Mouse (Mus musculus): ENCODE data around the gene Mef2d. TPM values are rescaled to one million over a fixed set of nuclear protein-coding genes. Genes with fewer than 3 reads are reported as not detected.
A peak's percentile ranks its signal among the peaks of the same experiment; 100 is the strongest.

The Mef2d gene
- polyA plus RNA-seq, 1 experiment, result 50.0 TPM

DNA sequence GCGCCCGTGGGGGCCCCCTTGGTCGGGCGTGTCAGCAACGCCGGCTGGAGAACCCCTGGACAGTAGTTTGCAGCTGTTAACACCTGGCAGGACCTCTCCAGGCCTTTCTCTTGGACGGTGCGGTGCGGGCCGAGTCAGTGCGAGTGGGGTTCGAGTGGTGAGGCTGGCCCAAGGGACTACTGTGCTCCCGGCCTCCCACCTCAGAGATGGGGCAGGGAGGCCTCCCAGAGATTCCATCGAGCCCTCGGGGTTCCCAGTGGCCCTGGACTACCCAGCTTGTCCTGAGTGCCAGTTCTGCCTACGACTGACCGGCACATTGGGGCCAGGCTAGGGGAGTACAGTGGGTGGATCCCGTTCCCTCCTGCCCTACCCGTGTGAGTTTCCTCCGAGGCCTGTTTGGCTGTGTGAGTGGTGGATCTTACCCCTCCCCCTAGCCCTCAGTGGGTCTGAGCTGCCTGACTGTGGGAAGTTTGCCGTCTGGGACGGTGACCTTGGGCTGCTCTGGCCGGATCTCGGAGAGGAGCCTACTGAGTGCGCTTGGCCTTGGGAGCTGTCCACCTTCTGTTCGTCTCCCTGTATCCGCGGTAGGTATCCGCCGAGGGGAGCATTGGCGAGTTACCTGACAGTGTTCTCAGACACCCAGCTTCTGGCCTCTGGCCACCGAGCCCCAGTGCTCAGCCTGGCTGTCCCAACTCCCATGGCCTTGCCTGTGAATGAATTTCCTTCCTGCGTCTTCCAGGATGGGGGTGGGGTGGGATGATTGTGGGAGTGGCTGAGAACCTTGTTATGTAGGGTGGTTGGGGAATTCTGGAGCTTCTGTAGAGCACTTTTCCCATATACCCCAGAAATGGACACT lies 972 bp downstream of the Mef2d start:
- Histone ChIP-seq H3K27ac (replicated peaks; ENCODE audit: low read depth, low read length) (peak overlapping the region; percentile 99), H3K4me3 (ENCODE audit: insufficient read depth, low read depth, low read length) (peak overlapping the region; percentile 75), H3K4me1 (ENCODE audit: control insufficient read depth, insufficient read depth, insufficient read length, low read length) (peaks cover 48% of the 10 kb centered on the region)

DNA sequence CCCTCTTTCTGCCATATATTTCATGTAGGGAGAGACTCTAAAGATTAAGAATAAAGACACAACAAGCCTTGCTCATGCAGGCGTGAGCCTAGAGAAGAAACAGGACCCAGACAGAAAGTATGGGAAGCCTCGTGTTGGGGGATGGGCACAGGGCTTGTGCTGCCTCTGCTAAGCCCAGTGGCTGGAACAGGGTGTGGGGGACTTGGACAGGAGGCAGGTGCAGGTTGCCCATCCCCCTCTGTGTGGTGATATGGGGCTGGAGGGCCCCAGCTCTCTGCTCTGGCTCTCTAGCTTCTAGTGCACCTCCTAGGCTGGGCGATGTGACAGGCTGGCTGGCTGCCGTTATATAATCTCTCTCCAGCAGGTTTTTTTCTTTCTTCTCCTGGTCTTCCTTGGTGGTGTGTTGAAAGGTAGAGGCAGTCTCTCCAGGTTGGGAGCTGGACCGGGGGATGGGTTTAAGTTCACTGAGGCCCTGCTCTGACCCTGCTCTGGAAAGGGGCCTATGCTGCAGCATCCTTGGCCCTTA lies 1.9 kb downstream of the Mef2d start:
- peak overlapping the region; percentile 75 for H3K4me3 ChIP-seq (ENCODE audit: insufficient read depth, low read depth, low read length)
- peak overlapping the region; percentile 99 for H3K27ac ChIP-seq (replicated peaks; ENCODE audit: low read depth, low read length)
- peaks cover 56% of the 10 kb centered on the region for H3K4me1 ChIP-seq (ENCODE audit: control insufficient read depth, insufficient read depth, insufficient read length, low read length)

DNA sequence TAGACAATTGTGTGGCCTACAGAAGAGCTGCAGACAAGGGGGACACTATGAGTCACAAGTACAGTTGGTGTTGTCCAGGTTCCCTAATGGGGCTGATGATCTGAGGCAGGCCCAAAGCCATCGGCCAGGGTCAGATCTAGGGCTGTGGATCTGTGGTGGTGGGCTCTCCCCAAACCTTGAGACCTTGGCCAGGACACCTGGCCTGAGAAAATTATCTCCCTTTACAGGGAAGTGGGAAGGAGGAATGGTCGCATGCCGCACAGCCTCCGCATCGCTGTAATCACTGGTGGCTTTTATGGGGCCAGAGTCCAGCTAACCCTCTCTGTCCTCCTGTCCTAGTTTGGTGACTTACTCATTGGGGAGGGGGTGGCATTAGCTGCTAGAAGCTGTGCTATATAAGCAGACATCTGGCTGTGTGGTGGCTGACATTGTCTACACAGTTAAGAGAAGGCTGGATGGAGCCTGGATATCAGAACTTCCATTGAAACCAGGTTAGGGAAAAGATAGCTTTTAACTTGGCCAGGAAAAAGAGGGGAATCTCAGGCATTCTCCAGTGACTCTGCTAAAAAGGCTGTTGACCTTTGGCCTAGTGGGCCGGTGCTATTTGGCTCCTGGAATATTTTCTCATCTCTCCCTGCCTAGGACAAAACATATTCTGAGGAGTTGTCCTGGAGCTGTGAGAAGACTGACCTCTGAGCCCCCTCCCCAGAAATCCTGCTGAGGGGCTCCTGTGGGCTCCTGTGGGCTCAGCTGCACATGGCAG lies 2.7 kb downstream of the Mef2d start:
- H3K4me3 ChIP-seq (ENCODE audit: insufficient read depth, low read depth, low read length), result peak overlapping the region; percentile 75
- peak overlapping the region; percentile 99 for H3K27ac ChIP-seq (replicated peaks; ENCODE audit: low read depth, low read length)
- H3K4me1 ChIP-seq (ENCODE audit: control insufficient read depth, insufficient read depth, insufficient read length, low read length), result peaks cover 65% of the 10 kb centered on the region

DNA sequence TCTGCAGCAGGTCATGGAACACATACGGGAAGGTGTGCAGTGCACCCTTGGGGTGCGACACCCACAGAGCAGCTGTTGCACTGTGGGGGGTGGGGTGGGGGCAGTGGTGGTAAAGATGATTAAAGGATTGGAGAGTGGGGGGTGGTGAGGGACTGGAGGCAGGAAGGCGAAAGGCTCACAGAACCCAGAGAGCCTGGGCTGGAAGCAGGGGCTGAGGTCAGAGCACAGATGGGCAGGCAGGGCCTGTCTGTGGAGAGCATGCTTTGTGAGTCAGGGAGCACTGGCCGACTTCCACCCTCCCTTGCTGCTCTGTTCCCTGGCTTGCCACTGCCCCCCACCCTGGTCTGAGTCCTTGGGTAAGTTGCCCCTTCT lies 3.2 kb downstream of the Mef2d start:
- H3K4me1 ChIP-seq (ENCODE audit: control insufficient read depth, insufficient read depth, insufficient read length, low read length), result peaks cover 65% of the 10 kb centered on the region
- H3K4me3 ChIP-seq (ENCODE audit: insufficient read depth, low read depth, low read length), result peak overlapping the region; percentile 75
- peak overlapping the region; percentile 99 for H3K27ac ChIP-seq (replicated peaks; ENCODE audit: low read depth, low read length)

DNA sequence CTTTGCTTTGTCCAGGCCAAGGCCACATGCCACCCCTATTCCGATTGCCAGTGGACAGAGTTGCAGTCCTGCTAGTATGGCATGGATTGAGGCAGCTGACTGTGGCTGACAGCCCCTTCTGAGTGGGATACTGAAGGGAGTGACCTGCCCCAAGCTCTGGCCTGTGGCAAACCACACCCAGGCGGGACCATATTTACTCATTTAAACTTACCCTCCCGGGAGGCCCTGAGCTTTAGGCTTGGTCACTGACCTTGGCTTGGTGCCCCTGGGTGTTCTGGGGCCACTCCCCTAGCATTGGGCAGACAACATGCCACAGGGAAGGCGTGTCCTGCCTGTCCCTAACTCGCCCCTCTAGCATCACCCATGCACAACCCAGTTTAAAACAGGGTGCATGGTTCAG lies 3.8 kb downstream of the Mef2d start:
- peaks cover 66% of the 10 kb centered on the region for H3K4me1 ChIP-seq (ENCODE audit: control insufficient read depth, insufficient read depth, insufficient read length, low read length)

DNA sequence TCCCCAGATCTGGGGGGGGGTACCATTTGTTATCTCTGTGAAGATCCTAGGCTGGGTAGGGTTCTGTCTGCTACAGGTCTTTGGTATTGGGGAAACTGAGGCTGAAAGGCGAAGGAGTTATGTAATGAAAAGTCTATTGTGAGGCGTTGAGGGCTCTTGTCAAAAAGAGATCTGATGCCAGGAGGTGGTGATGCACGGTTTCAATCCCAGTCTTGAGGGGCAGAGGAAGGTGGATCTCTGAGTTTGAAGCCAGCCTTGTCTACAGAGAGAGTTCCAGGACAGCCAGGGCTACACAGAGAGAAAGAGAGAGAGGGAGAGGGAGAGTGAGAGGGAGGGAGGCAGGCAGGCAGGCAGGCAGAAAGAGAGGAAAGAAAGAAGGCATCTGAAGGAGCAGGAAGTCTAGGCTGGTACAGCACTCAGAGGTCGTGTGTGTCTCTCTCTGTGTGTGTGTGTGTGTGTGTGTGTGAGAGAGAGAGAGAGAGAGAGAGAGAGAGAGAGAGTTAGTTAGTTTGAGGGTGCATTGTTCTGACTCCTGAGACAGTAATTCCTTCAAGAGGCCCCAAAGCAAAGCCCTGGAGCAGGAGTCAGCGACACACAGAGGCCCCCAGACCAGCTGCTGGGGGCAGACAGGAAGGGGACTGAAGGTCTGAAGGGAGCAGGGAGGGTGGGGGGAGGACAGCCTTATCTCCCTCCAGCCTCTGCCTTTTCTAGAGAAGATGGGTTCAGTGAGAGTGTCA lies 4.4 kb downstream of the Mef2d start:
- H3K4me3 ChIP-seq (ENCODE audit: insufficient read depth, low read depth, low read length), result no peak overlapping the region
- H3K4me1 ChIP-seq (ENCODE audit: control insufficient read depth, insufficient read depth, insufficient read length, low read length), result peaks cover 68% of the 10 kb centered on the region
- H3K27ac ChIP-seq (replicated peaks; ENCODE audit: low read depth, low read length), result peak overlapping the region; percentile 99

More for the DNA sequence above, 3.8 kb downstream of the Mef2d start:
- Histone ChIP-seq H3K4me3 (ENCODE audit: insufficient read depth, low read depth, low read length) (peak overlapping the region; percentile 75), H3K27ac (replicated peaks; ENCODE audit: low read depth, low read length) (peak overlapping the region; percentile 99)

DNA sequence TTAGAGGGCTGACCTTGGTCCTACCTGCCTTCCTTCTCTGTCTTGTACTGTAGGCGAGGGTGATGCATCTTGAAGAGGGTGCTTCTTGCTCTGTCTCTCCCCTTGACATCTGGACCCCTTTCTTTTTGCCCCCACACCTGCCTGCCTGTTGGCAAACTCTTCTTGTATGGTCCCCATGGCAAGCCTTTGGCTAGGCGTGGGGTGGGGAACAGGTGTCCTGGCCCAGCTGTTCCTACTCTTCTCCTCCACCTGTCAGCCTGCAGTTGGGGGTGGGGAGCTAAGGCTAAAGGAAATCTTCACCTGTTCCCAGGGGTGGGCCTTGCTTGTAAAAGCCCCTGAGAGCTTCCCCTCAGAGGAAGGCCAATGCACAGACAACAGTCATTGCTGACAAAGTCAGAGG lies 5.3 kb downstream of the Mef2d start:
- peak overlapping the region; percentile 92; the same call in 1 of the 2 replicates for H3K27ac ChIP-seq (replicated peaks; ENCODE audit: low read depth, low read length)
- peaks cover 72% of the 10 kb centered on the region for H3K4me1 ChIP-seq (ENCODE audit: control insufficient read depth, insufficient read depth, insufficient read length, low read length)
- no peak overlapping the region for H3K4me3 ChIP-seq (ENCODE audit: insufficient read depth, low read depth, low read length)

DNA sequence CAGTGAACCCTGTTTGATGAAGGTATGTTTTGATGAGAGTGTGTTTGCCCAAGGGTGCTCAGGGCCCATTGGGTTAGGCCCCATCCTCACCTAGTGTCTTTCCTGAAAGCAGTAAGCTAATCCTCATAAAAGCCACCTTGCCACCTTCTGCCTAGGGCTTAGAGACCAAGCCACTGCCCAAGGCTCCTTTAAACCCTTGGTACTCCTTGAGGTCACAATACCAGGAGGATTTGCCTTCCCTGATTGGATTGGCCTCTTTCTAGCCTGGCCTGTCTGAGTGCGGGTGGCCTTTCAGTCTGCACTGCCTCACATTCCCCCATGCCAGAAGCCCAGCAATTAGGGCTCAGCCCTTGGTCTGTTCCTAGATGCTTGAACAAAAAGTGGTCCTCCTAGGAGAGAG lies 5.7 kb downstream of the Mef2d start:
- H3K27ac ChIP-seq (replicated peaks; ENCODE audit: low read depth, low read length), result peak overlapping the region; percentile 92
- peaks cover 72% of the 10 kb centered on the region for H3K4me1 ChIP-seq (ENCODE audit: control insufficient read depth, insufficient read depth, insufficient read length, low read length)
- H3K4me3 ChIP-seq (ENCODE audit: insufficient read depth, low read depth, low read length), result no peak overlapping the region

DNA sequence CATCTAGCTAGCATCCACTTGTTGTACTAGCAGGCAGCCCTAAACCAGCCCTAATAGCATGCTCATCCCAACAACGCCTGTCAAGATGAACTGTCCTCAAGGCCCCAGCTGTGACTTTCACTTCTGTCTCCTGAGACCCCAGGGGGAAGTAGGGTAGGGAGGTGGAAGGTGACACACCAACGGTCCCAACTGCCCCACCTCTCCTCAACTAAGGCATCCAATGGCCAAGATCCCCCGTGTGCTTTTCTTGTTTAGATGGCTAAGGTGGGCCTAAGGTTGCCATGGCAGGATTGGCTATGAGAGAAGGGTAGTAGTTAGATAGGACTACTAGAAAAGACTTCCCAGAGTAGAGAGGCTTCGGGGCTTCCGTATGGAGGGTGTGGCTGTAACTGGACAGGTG lies 6.2 kb downstream of the Mef2d start:
- H3K4me1 ChIP-seq (ENCODE audit: control insufficient read depth, insufficient read depth, insufficient read length, low read length), result peaks cover 77% of the 10 kb centered on the region
- H3K4me3 ChIP-seq (ENCODE audit: insufficient read depth, low read depth, low read length), result no peak overlapping the region
- peak overlapping the region; percentile 92 for H3K27ac ChIP-seq (replicated peaks; ENCODE audit: low read depth, low read length)

DNA sequence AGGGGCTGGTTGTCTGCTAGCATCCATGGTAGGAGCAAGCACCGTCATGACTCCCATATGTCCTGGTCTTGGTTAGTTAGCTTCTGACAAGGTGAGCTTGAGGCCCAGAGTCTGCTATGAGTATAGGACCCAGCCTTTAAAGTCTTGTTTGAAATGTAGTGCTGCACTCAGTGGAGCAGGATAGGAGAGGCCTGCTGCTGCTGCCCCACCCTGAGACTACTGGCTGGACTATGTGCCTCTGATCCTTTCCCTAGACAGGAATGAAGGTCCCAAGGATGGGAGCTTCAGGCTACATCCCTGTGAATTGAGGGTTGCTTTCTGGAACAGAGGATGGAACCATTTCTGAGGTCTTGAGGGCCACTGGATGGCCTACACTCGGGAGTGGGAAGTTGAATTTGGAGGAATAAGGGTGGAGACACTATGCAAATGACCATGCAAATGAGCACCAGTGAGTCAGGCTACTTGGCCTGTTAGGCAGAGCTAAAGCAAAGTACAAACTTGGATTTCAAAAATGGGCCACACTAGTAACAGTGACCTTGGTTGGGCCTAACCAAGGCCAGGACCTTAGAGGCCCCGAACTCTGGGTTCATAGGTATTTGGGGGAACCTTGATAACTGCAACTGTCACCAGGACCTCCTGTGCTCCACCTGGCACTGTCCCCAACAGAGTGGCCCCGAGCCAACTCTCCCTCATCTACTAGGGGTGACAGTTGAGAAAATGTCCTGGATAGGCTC lies 6.8 kb downstream of the Mef2d start:
- peak overlapping the region; percentile 92 for H3K27ac ChIP-seq (replicated peaks; ENCODE audit: low read depth, low read length)
- peak overlapping the region; percentile 26 for H3K4me3 ChIP-seq (ENCODE audit: insufficient read depth, low read depth, low read length)
- H3K4me1 ChIP-seq (ENCODE audit: control insufficient read depth, insufficient read depth, insufficient read length, low read length), result peaks cover 80% of the 10 kb centered on the region

DNA sequence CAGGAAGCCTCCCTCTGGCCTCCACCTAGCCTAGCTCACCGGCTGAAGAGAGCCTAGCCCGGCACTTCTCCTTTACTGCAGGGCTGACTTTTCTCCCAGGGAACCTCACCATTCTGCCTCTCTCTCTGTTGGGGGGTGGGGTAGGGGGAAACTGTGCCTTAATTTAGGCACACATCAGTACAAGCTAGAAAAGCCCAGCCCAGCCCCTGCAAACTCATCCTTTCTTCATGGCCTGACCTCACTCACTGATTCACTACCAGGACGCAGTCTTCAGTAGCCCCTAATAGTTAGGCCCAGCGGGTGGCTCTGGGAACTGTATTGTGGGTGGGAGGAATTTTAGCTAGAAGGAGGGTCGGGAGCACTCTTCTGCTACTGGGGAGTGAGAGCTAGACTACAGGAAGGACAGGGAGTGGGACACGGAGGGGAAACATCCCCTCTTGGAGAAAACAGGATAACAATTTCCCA lies 7.4 kb downstream of the Mef2d start:
- peaks cover 78% of the 10 kb centered on the region for H3K4me1 ChIP-seq (ENCODE audit: control insufficient read depth, insufficient read depth, insufficient read length, low read length)

DNA sequence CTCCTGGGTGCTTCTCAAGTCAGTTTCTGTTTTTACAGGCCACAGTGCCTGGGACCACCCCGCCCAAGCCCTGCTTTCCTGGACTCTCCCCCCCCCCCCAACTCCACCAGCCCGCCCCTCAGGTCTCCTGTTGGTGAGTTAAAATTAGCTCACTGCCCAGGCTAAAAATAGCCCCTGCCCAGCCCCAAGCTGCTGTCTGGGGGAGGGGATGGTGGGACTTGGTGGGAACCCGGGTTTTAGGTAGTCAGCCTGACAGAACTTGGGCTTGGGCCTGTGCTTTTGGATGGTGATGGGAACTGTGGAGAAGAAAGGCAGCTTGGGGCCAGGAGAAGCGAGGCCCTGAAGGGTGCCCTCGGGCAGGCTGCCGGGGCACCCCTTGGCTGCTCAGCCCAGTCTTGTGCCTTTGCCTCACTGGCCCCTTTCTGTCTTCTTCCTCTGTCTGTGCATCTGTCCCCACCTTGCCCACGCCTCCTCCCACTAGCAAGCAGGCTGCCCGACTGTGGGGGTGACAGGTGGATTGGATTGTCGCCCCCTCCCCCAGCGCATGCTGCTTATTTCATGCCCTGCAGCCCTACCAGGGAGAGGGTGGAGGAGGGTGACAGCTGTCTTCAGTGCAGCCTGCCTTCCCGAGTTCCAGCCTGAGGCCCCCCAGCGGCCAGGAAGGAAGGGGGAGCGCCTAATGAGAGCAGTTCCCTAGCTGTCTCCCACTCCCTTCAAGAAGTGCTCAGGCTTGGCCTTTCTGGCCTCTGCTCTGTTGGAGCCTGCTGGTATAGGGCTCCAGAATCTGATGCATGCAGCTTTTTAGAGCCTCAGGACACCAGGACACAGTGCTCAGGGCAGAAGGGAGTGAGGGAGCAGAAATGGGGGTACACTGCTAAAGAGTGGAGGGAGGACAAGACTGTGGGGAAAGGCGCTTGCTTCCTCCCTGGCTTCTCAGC lies 8.2 kb downstream of the Mef2d start:
- Histone ChIP-seq H3K4me1 (ENCODE audit: control insufficient read depth, insufficient read depth, insufficient read length, low read length) (peaks cover 71% of the 10 kb centered on the region), H3K4me3 (ENCODE audit: insufficient read depth, low read depth, low read length) (peak overlapping the region; percentile 41), H3K27ac (replicated peaks; ENCODE audit: low read depth, low read length) (peak overlapping the region; percentile 92)

More for the DNA sequence above, 7.4 kb downstream of the Mef2d start:
- peak overlapping the region; percentile 26 for H3K4me3 ChIP-seq (ENCODE audit: insufficient read depth, low read depth, low read length)
- peak overlapping the region; percentile 92 for H3K27ac ChIP-seq (replicated peaks; ENCODE audit: low read depth, low read length)

DNA sequence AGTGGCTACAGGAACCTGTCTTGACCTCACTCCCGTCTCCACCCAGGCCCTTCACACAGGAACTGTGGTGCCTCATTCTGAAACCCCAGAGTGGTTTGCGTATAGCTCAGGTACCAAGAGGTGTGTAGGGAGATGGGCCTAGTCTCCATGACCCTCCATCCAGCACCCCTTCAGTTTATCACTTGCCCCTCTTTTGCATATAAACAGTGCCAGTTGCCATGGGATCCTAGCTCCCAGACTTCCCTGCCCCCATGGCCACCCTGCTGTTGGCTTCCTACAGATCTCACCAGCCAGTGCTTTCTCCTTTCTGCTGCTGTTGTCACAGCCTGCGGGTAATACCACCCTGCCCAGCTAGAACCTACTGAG lies 8.8 kb downstream of the Mef2d start:
- H3K4me3 ChIP-seq (ENCODE audit: insufficient read depth, low read depth, low read length), result no peak overlapping the region
- peak overlapping the region; percentile 89 for H3K27ac ChIP-seq (replicated peaks; ENCODE audit: low read depth, low read length)
- peaks cover 65% of the 10 kb centered on the region for H3K4me1 ChIP-seq (ENCODE audit: control insufficient read depth, insufficient read depth, insufficient read length, low read length)
